Mouse (Mus musculus): Measurements from ENCODE around the gene Bicdl2.

GRCm38 (mm10) chr17:23705525-23706104 lies 45.3 kb downstream of the Bicdl2 start:
- TF ChIP-seq BHLHE40 (IDR thresholded peaks at IDR 0.05; ENCODE audit: borderline replicate concordance, low read depth, low read length): no peak
- TF ChIP-seq TCF12 (IDR thresholded peaks at IDR 0.05; ENCODE audit: low read depth, low read length): no peak
- TF ChIP-seq ZMIZ1 (IDR thresholded peaks at IDR 0.05; ENCODE audit: low read depth, low read length): no peak
- TF ChIP-seq CTCF (IDR thresholded peaks at IDR 0.05 in 2 of 3, conservative IDR thresholded peaks at IDR 0.05 in 1 of 3; ENCODE audit: control insufficient read depth in 1 of 3, insufficient read depth in 1 of 3, low read depth in 2 of 3, low read length in 3 of 3, poor library complexity in 1 of 3, severe bottlenecking in 1 of 3): no peak
- TF ChIP-seq POLR2AphosphoS5 (IDR thresholded peaks at IDR 0.05; ENCODE audit: borderline replicate concordance, low read depth, low read length): no peak
- TF ChIP-seq CHD1 (IDR thresholded peaks at IDR 0.05; ENCODE audit: low read depth, low read length): no peak
- no peak for TF ChIP-seq USF2 (IDR thresholded peaks at IDR 0.05; ENCODE audit: borderline replicate concordance in 1 of 2, insufficient read depth in 1 of 2, low read depth in 1 of 2, low read length in 2 of 2)
- TF ChIP-seq TAL1 (IDR thresholded peaks at IDR 0.05; ENCODE audit: low read length): no peak
- TF ChIP-seq CHD2 (IDR thresholded peaks at IDR 0.05; ENCODE audit: low read length): no peak
- TF ChIP-seq RAD21 (IDR thresholded peaks at IDR 0.05; ENCODE audit: low read depth, low read length): no peak
- no peak for TF ChIP-seq USF1 (IDR thresholded peaks at IDR 0.05; ENCODE audit: low read depth, low read length)
- TF ChIP-seq NELFE (IDR thresholded peaks at IDR 0.05; ENCODE audit: low read depth, low read length): no peak
- TF ChIP-seq POLR2A (IDR thresholded peaks at IDR 0.05; ENCODE audit: control insufficient read depth in 1 of 2, insufficient read depth in 1 of 2, low read depth in 1 of 2, low read length in 2 of 2, poor library complexity in 1 of 2): no peak
- TF ChIP-seq RCOR1 (IDR thresholded peaks at IDR 0.05; ENCODE audit: low read depth, low read length): no peak
